Mouse (Mus musculus): Measurements from ENCODE around the gene Dennd4a. TPM values are rescaled to one million over a fixed set of nuclear protein-coding genes. Genes with fewer than 3 reads are reported as not detected.

The Dennd4a gene
- 9.9 and 11.4 TPM in 2 replicates for polyA plus RNA-seq (2016; fragmentation: Nextera tagmentation; extraction: Ambion mirVana)

DNA sequence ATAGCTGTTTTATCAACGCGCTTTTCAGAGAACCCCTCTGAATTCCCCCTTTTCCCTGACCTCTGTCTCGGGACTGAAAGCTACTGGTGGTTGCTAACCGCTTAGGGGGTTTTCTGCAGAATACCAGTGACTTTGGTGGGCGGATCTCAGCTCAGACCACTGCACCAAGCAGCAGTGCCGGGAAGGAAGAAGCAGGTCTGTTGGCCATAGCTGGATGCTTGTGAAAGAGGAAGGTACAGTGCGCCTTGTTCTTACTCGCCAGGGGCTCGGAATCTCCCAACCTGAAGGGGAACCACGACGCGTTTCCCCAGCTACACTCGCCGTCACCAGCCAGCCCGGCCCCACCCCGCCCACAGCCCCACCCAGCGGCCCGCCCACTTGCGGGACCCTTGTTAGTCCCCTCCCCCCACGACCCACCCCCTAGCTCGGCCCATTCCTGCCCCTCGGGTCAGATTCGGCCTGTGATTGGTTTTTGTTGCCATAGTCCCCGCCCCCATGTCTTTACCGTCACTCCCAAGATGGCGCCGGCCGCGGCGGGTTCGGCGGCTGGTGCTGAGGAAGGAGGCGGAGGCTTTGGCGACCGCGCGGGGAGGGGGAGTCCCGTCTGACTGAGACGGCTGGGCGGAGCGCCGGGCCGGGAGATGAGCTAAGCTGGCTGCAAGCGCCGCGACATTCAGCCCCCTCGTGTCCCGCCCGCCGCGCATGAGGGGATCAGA lies at the start of gene Dennd4a:
Gene Dennd4a, plus strand, starts transcription at position 519 of the 716 bp plus-strand sequence.
- H3K4me1 ChIP-seq: peaks cover 14% of the 10 kb centered on the region
- peak within 1 kb of the TSS; percentile 98 for H3K27ac ChIP-seq
- H3K9me3 ChIP-seq: no peaks in the 10 kb centered on the region
- peak; percentile 96 for ATAC-seq (ENCODE audit: low FRiP score)
- H3K9ac ChIP-seq: peak within 1 kb of the TSS; percentile 80
- H3K36me3 ChIP-seq (replicated peaks): no peaks in the 10 kb centered on the region
- WGBS: under 1% methylated on average over 48 of the region's 51 CpGs
- H3K4me2 ChIP-seq: peak within 1 kb of the TSS; percentile 80
- H3K4me3 ChIP-seq (replicated peaks): peak within 1 kb of the TSS; percentile 74
- no peaks in the 10 kb centered on the region for H3K27me3 ChIP-seq

DNA sequence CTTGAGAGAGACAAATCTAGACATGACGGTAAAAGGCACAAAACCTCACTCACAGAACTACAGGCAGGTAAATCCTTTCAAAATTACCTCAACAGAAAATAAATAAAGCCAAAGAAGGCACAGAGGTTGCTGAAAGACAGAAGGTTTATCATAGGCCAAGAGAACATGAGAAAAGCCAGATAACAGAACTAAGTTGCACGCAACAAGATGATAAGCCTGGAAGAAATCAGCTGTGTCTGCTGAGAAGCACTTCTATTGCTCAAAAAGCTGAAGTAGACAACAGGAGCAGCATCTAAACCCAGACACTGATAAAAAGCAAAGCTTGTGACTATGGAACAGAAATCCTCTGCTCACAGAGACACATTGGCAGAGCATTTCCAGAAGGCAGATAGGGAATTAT lies 46.3 kb upstream of the Dennd4a start:
- WGBS: 88% methylated on average over 2 of the region's 2 CpGs
- 0 out of 2 replicates have a peak, but pooled peaks cover 3% of the 10 kb centered on the region for H3K9me3 ChIP-seq
- no peak for ATAC-seq (ENCODE audit: low FRiP score)
- H3K4me2 ChIP-seq: no peak overlapping the region
- no peaks in the 10 kb centered on the region for H3K36me3 ChIP-seq (replicated peaks)
- no peaks in the 10 kb centered on the region for H3K27me3 ChIP-seq
- H3K27ac ChIP-seq: no peak overlapping the region
- no peak overlapping the region for H3K4me3 ChIP-seq (replicated peaks)
- H3K4me1 ChIP-seq: no peaks in the 10 kb centered on the region
- no peak overlapping the region for H3K9ac ChIP-seq

- Histone ChIP-seq H3K36me3 (replicated peaks) (no peaks in the 10 kb centered on the region), H3K9ac (no peak overlapping the region), H3K9me3 (0 out of 2 replicates have a peak, but pooled peaks cover 3% of the 10 kb centered on the region), H3K27me3 (no peaks in the 10 kb centered on the region), H3K27ac (no peak overlapping the region), H3K4me2 (no peak overlapping the region), H3K4me3 (replicated peaks) (no peak overlapping the region), H3K4me1 (no peaks in the 10 kb centered on the region)
- 82% methylated on average over 3 of the region's 3 CpGs for WGBS
- no peak for ATAC-seq (ENCODE audit: low FRiP score)
These were observed 45.0 kb upstream of the Dennd4a start for GRCm38 (mm10) chr9:64766136-64766535.

DNA sequence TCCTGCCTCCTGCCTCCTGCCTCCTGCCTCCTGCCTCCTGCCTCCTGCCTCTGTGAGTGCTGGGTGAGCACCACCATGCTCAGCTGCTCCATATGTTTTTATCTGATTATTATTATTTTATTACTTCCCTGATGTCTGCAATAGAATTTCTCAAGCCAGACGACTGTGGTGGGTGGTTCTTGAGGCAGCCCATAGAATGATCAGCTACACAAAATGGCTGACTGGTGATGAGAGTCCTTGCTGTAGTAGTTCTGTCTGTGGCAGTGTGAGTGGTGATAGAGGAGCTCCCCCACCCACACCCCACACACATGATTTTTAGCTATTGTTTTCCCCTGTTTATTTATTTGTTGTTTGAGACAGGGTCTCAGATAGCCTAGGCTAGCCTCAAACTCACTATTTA lies 43.3 kb upstream of the Dennd4a start:
- no peak for ATAC-seq (ENCODE audit: low FRiP score)
- no peaks in the 10 kb centered on the region for H3K36me3 ChIP-seq (replicated peaks)
- H3K4me3 ChIP-seq (replicated peaks): no peak overlapping the region
- no peaks in the 10 kb centered on the region for H3K4me1 ChIP-seq
- H3K27me3 ChIP-seq: 0 out of 2 replicates have a peak, but pooled peaks cover 3% of the 10 kb centered on the region
- 0 out of 2 replicates have a peak, but pooled peaks cover 3% of the 10 kb centered on the region for H3K9me3 ChIP-seq
- H3K4me2 ChIP-seq: no peak overlapping the region
- 63% methylated on average over 1 of the region's 1 CpGs for WGBS
- no peak overlapping the region for H3K9ac ChIP-seq
- H3K27ac ChIP-seq: no peak overlapping the region

DNA sequence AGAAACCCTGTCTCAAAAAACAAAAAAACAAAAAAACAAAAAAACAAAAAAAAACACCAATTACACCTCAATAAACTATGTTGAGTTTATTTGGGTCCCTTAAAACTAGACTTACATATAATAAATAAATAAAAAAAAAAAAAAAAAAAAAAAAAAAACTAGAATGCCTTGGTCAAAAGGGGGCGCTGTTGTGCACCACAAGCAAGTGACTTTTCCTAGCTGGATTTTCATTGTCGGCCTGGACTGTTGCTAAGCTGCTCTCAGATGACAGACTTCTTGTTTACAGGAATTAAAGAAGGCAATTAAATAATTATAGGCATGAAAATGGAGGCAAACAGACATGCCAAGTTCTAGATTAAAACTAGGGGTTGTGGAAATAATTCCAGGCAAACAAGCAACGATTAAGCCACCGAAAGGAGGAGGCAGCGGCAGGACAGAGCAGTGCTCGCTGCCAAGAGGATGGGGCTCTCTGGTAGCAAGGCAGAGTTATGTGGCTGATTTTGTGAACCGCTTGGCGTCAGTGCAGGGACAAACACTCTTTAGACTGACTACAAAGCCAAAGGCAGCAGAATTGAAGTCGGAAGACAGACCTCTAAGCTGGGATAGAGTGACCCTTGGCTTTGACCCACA lies 42.0 kb upstream of the Dennd4a start:
- H3K4me1 ChIP-seq: no peaks in the 10 kb centered on the region
- no peak overlapping the region for H3K4me2 ChIP-seq
- H3K9ac ChIP-seq: no peak overlapping the region
- 0 out of 2 replicates have a peak, but pooled peaks cover 3% of the 10 kb centered on the region for H3K27me3 ChIP-seq
- no peak for ATAC-seq (ENCODE audit: low FRiP score)
- no peak overlapping the region for H3K27ac ChIP-seq
- WGBS: 42% methylated on average over 9 of the region's 9 CpGs
- H3K9me3 ChIP-seq: 0 out of 2 replicates have a peak, but pooled peaks cover 3% of the 10 kb centered on the region
- H3K4me3 ChIP-seq (replicated peaks): no peak overlapping the region
- H3K36me3 ChIP-seq (replicated peaks): no peaks in the 10 kb centered on the region

DNA sequence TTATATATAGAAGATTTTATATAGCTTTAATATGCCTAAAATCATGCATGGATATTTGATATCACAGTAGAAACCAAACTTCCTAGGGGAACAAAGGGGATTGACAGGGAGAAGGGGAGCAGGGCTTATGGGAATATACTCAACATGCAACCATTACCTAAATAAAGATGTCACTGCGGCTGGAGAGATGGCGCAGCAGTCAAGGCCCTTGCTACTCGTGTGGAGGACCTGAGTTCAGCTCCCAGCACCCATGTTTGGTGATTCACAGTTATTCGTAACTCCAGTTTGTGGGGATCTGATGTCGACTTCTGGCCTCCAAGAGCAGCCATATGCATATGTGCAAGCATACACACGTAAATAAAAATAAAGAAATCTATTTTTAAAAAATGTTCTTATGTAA lies 41.2 kb upstream of the Dennd4a start:
- Histone ChIP-seq H3K36me3 (replicated peaks) (no peaks in the 10 kb centered on the region), H3K4me3 (replicated peaks) (no peak overlapping the region), H3K4me2 (no peak overlapping the region), H3K27ac (no peak overlapping the region), H3K9me3 (0 out of 2 replicates have a peak, but pooled peaks cover 3% of the 10 kb centered on the region), H3K4me1 (peaks cover 7% of the 10 kb centered on the region), H3K27me3 (0 out of 2 replicates have a peak, but pooled peaks cover 3% of the 10 kb centered on the region), H3K9ac (no peak overlapping the region)
- WGBS: 91% methylated on average over 6 of the region's 6 CpGs
- no peak for ATAC-seq (ENCODE audit: low FRiP score)

- Histone ChIP-seq H3K9ac (no peak overlapping the region), H3K9me3 (0 out of 2 replicates have a peak, but pooled peaks cover 3% of the 10 kb centered on the region), H3K36me3 (replicated peaks) (no peaks in the 10 kb centered on the region), H3K27ac (no peak overlapping the region), H3K4me3 (replicated peaks) (no peak overlapping the region), H3K27me3 (0 out of 2 replicates have a peak, but pooled peaks cover 3% of the 10 kb centered on the region), H3K4me2 (no peak overlapping the region), H3K4me1 (peaks cover 11% of the 10 kb centered on the region)
- no peak for ATAC-seq (ENCODE audit: low FRiP score)
- WGBS: 89% methylated on average over 5 of the region's 5 CpGs
These were observed 40.7 kb upstream of the Dennd4a start for GRCm38 (mm10) chr9:64770411-64770849.

- Histone ChIP-seq H3K4me1 (peaks cover 11% of the 10 kb centered on the region), H3K9me3 (0 out of 2 replicates have a peak, but pooled peaks cover 1% of the 10 kb centered on the region)
- WGBS: 65% methylated on average over 5 of the region's 5 CpGs
These were observed 39.9 kb upstream of the Dennd4a start for GRCm38 (mm10) chr9:64771236-64771635.

DNA sequence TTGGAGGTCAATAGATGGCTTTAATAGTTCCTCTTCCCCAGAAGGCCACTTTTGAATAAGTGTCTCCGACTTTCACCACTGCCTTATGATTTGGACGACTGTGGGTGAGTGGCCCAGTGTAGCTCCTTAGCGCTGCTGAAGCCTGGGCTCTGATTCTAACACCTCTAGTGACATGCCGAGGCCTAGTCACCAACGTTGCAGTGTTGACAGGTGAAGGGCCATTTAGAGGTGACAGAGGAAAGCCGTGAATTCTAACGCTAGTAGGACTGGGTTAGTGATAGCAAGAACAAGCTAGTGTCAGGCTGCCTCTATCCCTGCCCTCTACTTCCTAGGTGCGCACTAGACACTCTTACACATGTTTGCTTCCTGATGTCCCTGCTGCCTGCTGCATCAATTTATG lies 37.9 kb upstream of the Dennd4a start:
- 85% methylated on average over 8 of the region's 8 CpGs for WGBS

More at GRCm38 (mm10) chr9:64771236-64771635, 39.9 kb upstream of the Dennd4a start:
- Histone ChIP-seq H3K9ac (no peak overlapping the region), H3K36me3 (replicated peaks) (no peaks in the 10 kb centered on the region), H3K27ac (no peak overlapping the region), H3K27me3 (0 out of 2 replicates have a peak, but pooled peaks cover 3% of the 10 kb centered on the region), H3K4me2 (no peak overlapping the region), H3K4me3 (replicated peaks) (no peak overlapping the region)
- no peak for ATAC-seq (ENCODE audit: low FRiP score)

GRCm38 (mm10) chr9:64773936-64774335 lies 37.2 kb upstream of the Dennd4a start:
- Histone ChIP-seq H3K27me3 (0 out of 2 replicates have a peak, but pooled peaks cover 3% of the 10 kb centered on the region), H3K36me3 (replicated peaks) (no peaks in the 10 kb centered on the region), H3K27ac (peak overlapping the region; percentile 65), H3K9me3 (no peaks in the 10 kb centered on the region), H3K4me3 (replicated peaks) (no peak overlapping the region), H3K4me2 (no peak overlapping the region), H3K9ac (no peak overlapping the region), H3K4me1 (peaks cover 11% of the 10 kb centered on the region)
- WGBS: 63% methylated on average over 4 of the region's 4 CpGs
- no peak for ATAC-seq (ENCODE audit: low FRiP score)

More for the DNA sequence above, 37.9 kb upstream of the Dennd4a start:
- no peaks in the 10 kb centered on the region for H3K36me3 ChIP-seq (replicated peaks)
- H3K4me3 ChIP-seq (replicated peaks): no peak overlapping the region
- ATAC-seq (ENCODE audit: low FRiP score): no peak
- no peak overlapping the region for H3K27ac ChIP-seq
- no peak overlapping the region for H3K9ac ChIP-seq
- H3K4me2 ChIP-seq: no peak overlapping the region
- 0 out of 2 replicates have a peak, but pooled peaks cover 3% of the 10 kb centered on the region for H3K27me3 ChIP-seq
- no peaks in the 10 kb centered on the region for H3K9me3 ChIP-seq
- peaks cover 11% of the 10 kb centered on the region for H3K4me1 ChIP-seq

- Histone ChIP-seq H3K9me3 (no peaks in the 10 kb centered on the region), H3K4me1 (peaks cover 11% of the 10 kb centered on the region), H3K9ac (no peak overlapping the region), H3K36me3 (replicated peaks) (no peaks in the 10 kb centered on the region), H3K4me3 (replicated peaks) (no peak overlapping the region), H3K27ac (peak overlapping the region; percentile 65), H3K27me3 (0 out of 2 replicates have a peak, but pooled peaks cover 3% of the 10 kb centered on the region), H3K4me2 (no peak overlapping the region)
- WGBS: 24% methylated on average over 5 of the region's 5 CpGs
- no peak; the same call in 1 of the 2 replicates for ATAC-seq (ENCODE audit: low FRiP score)
These were observed 36.7 kb upstream of the Dennd4a start for GRCm38 (mm10) chr9:64774411-64774811.

DNA sequence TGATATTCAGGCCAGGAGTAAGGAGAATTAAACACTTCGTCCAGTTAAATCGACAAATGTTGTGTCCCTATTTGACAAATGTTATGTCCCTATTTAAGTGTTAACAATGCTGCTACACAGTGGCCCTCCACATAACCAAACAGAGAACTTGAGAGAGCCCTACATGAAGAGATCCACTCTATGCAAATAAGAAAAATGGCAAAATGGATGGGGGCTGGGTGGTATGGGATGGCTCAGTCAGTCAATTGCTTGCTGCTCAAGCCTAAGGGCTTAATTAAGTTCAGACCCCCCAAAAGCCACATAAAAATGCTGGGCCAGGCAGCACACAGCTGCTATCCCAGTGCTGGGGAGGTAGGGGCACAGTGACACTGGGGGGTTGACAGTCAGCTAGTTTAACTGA lies 36.3 kb upstream of the Dennd4a start:
- Histone ChIP-seq H3K4me3 (replicated peaks) (no peak overlapping the region), H3K9ac (no peak overlapping the region), H3K27ac (peak overlapping the region; percentile 65), H3K9me3 (no peaks in the 10 kb centered on the region), H3K4me1 (peaks cover 11% of the 10 kb centered on the region), H3K27me3 (0 out of 2 replicates have a peak, but pooled peaks cover 3% of the 10 kb centered on the region), H3K36me3 (replicated peaks) (no peaks in the 10 kb centered on the region), H3K4me2 (no peak overlapping the region)
- WGBS: 71% methylated on average over 2 of the region's 2 CpGs
- ATAC-seq (ENCODE audit: low FRiP score): no peak
